Mouse (Mus musculus): ENCODE results near the gene Zfp800. TPM values are rescaled to one million over a fixed set of nuclear protein-coding genes. Genes with fewer than 3 reads are reported as not detected.

The Zfp800 gene
- polyA plus RNA-seq, 1 experiment from 2014 or later, result 23.2 TPM

GRCm38 (mm10) chr6:28410053-28410452 is 12.2 kb upstream of the Zfp800 start:
- H3K4me3 ChIP-seq (ENCODE audit: low read length), result no peak overlapping the region
- peaks cover 1% of the 10 kb centered on the region; the same call in 1 of the 2 replicates for H3K36me3 ChIP-seq (ENCODE audit: control insufficient read depth, insufficient read depth, low read length)
- H3K9me3 ChIP-seq (ENCODE audit: control insufficient read depth, low read length), result no peaks in the 10 kb centered on the region
- H3K4me2 ChIP-seq (replicated peaks; ENCODE audit: low read depth, low read length), result no peak overlapping the region
- WGBS, result 76% methylated on average over 9 of the region's 9 CpGs
- H3K27me3 ChIP-seq (ENCODE audit: control insufficient read depth, insufficient read depth, low read length), result no peaks in the 10 kb centered on the region
- H3K27ac ChIP-seq (ENCODE audit: low read depth, low read length), result no peak overlapping the region
- ATAC-seq (ENCODE audit: low FRiP score, low TSS enrichment), result no peak
- no peak overlapping the region for H3K9ac ChIP-seq (ENCODE audit: low read depth, low read length)
- no peaks in the 10 kb centered on the region for H3K4me1 ChIP-seq (ENCODE audit: control insufficient read depth, insufficient read depth, low read length)

GRCm38 (mm10) chr6:28399791-28400190 is 2.0 kb upstream of the Zfp800 start:
- Histone ChIP-seq H3K27ac (ENCODE audit: low read depth, low read length) (no peak overlapping the region), H3K4me1 (ENCODE audit: control insufficient read depth, insufficient read depth, low read length) (no peaks in the 10 kb centered on the region), H3K4me2 (replicated peaks; ENCODE audit: low read depth, low read length) (no peak overlapping the region), H3K27me3 (ENCODE audit: control insufficient read depth, insufficient read depth, low read length) (peaks cover 22% of the 10 kb centered on the region; the same call in 1 of the 2 replicates), H3K9ac (ENCODE audit: low read depth, low read length) (no peak overlapping the region), H3K9me3 (ENCODE audit: control insufficient read depth, low read length) (peaks cover 5% of the 10 kb centered on the region; the same call in 1 of the 2 replicates), H3K36me3 (ENCODE audit: control insufficient read depth, insufficient read depth, low read length) (no peaks in the 10 kb centered on the region), H3K4me3 (ENCODE audit: low read length) (no peak overlapping the region)
- ATAC-seq (ENCODE audit: low FRiP score, low TSS enrichment), result no peak
- WGBS, result 92% methylated on average over 4 of the region's 4 CpGs

GRCm38 (mm10) chr6:28398726-28399125 is 921 bp upstream of the Zfp800 start:
- Histone ChIP-seq H3K27me3 (ENCODE audit: control insufficient read depth, insufficient read depth, low read length) (peaks cover 22% of the 10 kb centered on the region; the same call in 1 of the 2 replicates), H3K27ac (ENCODE audit: low read depth, low read length) (no peak overlapping the region), H3K4me1 (ENCODE audit: control insufficient read depth, insufficient read depth, low read length) (no peaks in the 10 kb centered on the region), H3K9me3 (ENCODE audit: control insufficient read depth, low read length) (peaks cover 5% of the 10 kb centered on the region; the same call in 1 of the 2 replicates), H3K9ac (ENCODE audit: low read depth, low read length) (no peak overlapping the region), H3K36me3 (ENCODE audit: control insufficient read depth, insufficient read depth, low read length) (no peaks in the 10 kb centered on the region), H3K4me2 (replicated peaks; ENCODE audit: low read depth, low read length) (no peak overlapping the region), H3K4me3 (ENCODE audit: low read length) (no peak overlapping the region)
- ATAC-seq (ENCODE audit: low FRiP score, low TSS enrichment), result no peak
- 87% methylated on average over 3 of the region's 3 CpGs for WGBS

GRCm38 (mm10) chr6:28396853-28397457 is 850 bp downstream of the Zfp800 start:
- H3K9ac ChIP-seq (ENCODE audit: low read depth, low read length), result peak overlapping the region; percentile 23; the same call in 1 of the 2 replicates
- no peaks in the 10 kb centered on the region for H3K36me3 ChIP-seq (ENCODE audit: control insufficient read depth, insufficient read depth, low read length)
- H3K9me3 ChIP-seq (ENCODE audit: control insufficient read depth, low read length), result peaks cover 5% of the 10 kb centered on the region; the same call in 1 of the 2 replicates
- H3K4me3 ChIP-seq (ENCODE audit: low read length), result peak overlapping the region; percentile 43
- 3% methylated on average over 19 of the region's 19 CpGs for WGBS
- H3K27ac ChIP-seq (ENCODE audit: low read depth, low read length), result no peak overlapping the region
- no peak for ATAC-seq (ENCODE audit: low FRiP score, low TSS enrichment)
- no peaks in the 10 kb centered on the region for H3K4me1 ChIP-seq (ENCODE audit: control insufficient read depth, insufficient read depth, low read length)
- H3K4me2 ChIP-seq (replicated peaks; ENCODE audit: low read depth, low read length), result peak overlapping the region; percentile 56
- peaks cover 22% of the 10 kb centered on the region; the same call in 1 of the 2 replicates for H3K27me3 ChIP-seq (ENCODE audit: control insufficient read depth, insufficient read depth, low read length)

- Histone ChIP-seq H3K27me3 (ENCODE audit: control insufficient read depth, insufficient read depth, low read length) (peaks cover 22% of the 10 kb centered on the region; the same call in 1 of the 2 replicates), H3K4me1 (ENCODE audit: control insufficient read depth, insufficient read depth, low read length) (no peaks in the 10 kb centered on the region), H3K9ac (ENCODE audit: low read depth, low read length) (no peak overlapping the region), H3K36me3 (ENCODE audit: control insufficient read depth, insufficient read depth, low read length) (no peaks in the 10 kb centered on the region), H3K4me3 (ENCODE audit: low read length) (no peak overlapping the region; the same call in 1 of the 2 replicates), H3K9me3 (ENCODE audit: control insufficient read depth, low read length) (peaks cover 5% of the 10 kb centered on the region; the same call in 1 of the 2 replicates), H3K27ac (ENCODE audit: low read depth, low read length) (no peak overlapping the region), H3K4me2 (replicated peaks; ENCODE audit: low read depth, low read length) (no peak overlapping the region)
- no peak for ATAC-seq (ENCODE audit: low FRiP score, low TSS enrichment)
- WGBS, result 26% methylated on average over 15 of the region's 15 CpGs
Observed at GRCm38 (mm10) chr6:28396051-28396852, 1.6 kb downstream of the Zfp800 start.

- no peak overlapping the region for H3K9ac ChIP-seq (ENCODE audit: low read depth, low read length)
- WGBS, result 85% methylated on average over 3 of the region's 3 CpGs
- H3K36me3 ChIP-seq (ENCODE audit: control insufficient read depth, insufficient read depth, low read length), result no peaks in the 10 kb centered on the region
- no peaks in the 10 kb centered on the region for H3K27me3 ChIP-seq (ENCODE audit: control insufficient read depth, insufficient read depth, low read length)
- no peaks in the 10 kb centered on the region for H3K4me1 ChIP-seq (ENCODE audit: control insufficient read depth, insufficient read depth, low read length)
- H3K4me3 ChIP-seq (ENCODE audit: low read length), result no peak overlapping the region
- H3K4me2 ChIP-seq (replicated peaks; ENCODE audit: low read depth, low read length), result no peak overlapping the region
- H3K9me3 ChIP-seq (ENCODE audit: control insufficient read depth, low read length), result no peaks in the 10 kb centered on the region
- ATAC-seq (ENCODE audit: low FRiP score, low TSS enrichment), result no peak
- no peak overlapping the region for H3K27ac ChIP-seq (ENCODE audit: low read depth, low read length)
Observed at GRCm38 (mm10) chr6:28389038-28389437, 8.8 kb downstream of the Zfp800 start.

- 72% methylated on average over 3 of the region's 3 CpGs for WGBS
- Histone ChIP-seq H3K27ac (ENCODE audit: low read depth, low read length) (no peak overlapping the region), H3K36me3 (ENCODE audit: control insufficient read depth, insufficient read depth, low read length) (no peaks in the 10 kb centered on the region), H3K27me3 (ENCODE audit: control insufficient read depth, insufficient read depth, low read length) (no peaks in the 10 kb centered on the region), H3K4me1 (ENCODE audit: control insufficient read depth, insufficient read depth, low read length) (no peaks in the 10 kb centered on the region), H3K4me2 (replicated peaks; ENCODE audit: low read depth, low read length) (no peak overlapping the region), H3K9ac (ENCODE audit: low read depth, low read length) (no peak overlapping the region), H3K9me3 (ENCODE audit: control insufficient read depth, low read length) (no peaks in the 10 kb centered on the region), H3K4me3 (ENCODE audit: low read length) (no peak overlapping the region)
- no peak for ATAC-seq (ENCODE audit: low FRiP score, low TSS enrichment)
Observed at GRCm38 (mm10) chr6:28385169-28385568, 12.6 kb downstream of the Zfp800 start.

- Histone ChIP-seq H3K9ac (ENCODE audit: low read depth, low read length) (no peak overlapping the region), H3K4me2 (replicated peaks; ENCODE audit: low read depth, low read length) (no peak overlapping the region), H3K4me1 (ENCODE audit: control insufficient read depth, insufficient read depth, low read length) (no peaks in the 10 kb centered on the region), H3K9me3 (ENCODE audit: control insufficient read depth, low read length) (no peaks in the 10 kb centered on the region), H3K36me3 (ENCODE audit: control insufficient read depth, insufficient read depth, low read length) (no peaks in the 10 kb centered on the region), H3K27me3 (ENCODE audit: control insufficient read depth, insufficient read depth, low read length) (no peaks in the 10 kb centered on the region), H3K27ac (ENCODE audit: low read depth, low read length) (no peak overlapping the region), H3K4me3 (ENCODE audit: low read length) (no peak overlapping the region)
- ATAC-seq (ENCODE audit: low FRiP score, low TSS enrichment), result no peak
- 50% methylated on average over 4 of the region's 4 CpGs for WGBS
Observed at GRCm38 (mm10) chr6:28381983-28382382, 15.8 kb downstream of the Zfp800 start.

Data from kidney, embryonic 14.5 days (tissue).